Mouse (Mus musculus): ENCODE results near the gene Sart1. TPM values are rescaled to one million over a fixed set of nuclear protein-coding genes. Genes with fewer than 3 reads are reported as not detected.

Sart1 gene
- 89.8 and 93.4 TPM in 2 replicates for polyA plus RNA-seq (2012; rRNA removed)

GRCm38 (mm10) chr19:5388588-5389242, at the start of gene Sart1:
Sart1 (minus strand) TSS chr19:5388703.

GRCm38 (mm10) chr19:5424782-5425741, 36.6 kb upstream of the Sart1 start, which contains the start of the genes Drap1 and AI837181:
Drap1 (minus strand) TSS chr19:5424979.
AI837181 (plus strand) TSS chr19:5425144.

GRCm38 (mm10) chr19:5402293-5402692, 13.8 kb upstream of the Sart1 start, which contains the start of gene Tsga10ip:
Tsga10ip (minus strand) TSS chr19:5402526.

GRCm38 (mm10) chr19:5367053-5367359, 21.5 kb downstream of the Sart1 start, which contains the start of gene Banf1:
Banf1 (minus strand) TSS chr19:5367168.

DNA sequence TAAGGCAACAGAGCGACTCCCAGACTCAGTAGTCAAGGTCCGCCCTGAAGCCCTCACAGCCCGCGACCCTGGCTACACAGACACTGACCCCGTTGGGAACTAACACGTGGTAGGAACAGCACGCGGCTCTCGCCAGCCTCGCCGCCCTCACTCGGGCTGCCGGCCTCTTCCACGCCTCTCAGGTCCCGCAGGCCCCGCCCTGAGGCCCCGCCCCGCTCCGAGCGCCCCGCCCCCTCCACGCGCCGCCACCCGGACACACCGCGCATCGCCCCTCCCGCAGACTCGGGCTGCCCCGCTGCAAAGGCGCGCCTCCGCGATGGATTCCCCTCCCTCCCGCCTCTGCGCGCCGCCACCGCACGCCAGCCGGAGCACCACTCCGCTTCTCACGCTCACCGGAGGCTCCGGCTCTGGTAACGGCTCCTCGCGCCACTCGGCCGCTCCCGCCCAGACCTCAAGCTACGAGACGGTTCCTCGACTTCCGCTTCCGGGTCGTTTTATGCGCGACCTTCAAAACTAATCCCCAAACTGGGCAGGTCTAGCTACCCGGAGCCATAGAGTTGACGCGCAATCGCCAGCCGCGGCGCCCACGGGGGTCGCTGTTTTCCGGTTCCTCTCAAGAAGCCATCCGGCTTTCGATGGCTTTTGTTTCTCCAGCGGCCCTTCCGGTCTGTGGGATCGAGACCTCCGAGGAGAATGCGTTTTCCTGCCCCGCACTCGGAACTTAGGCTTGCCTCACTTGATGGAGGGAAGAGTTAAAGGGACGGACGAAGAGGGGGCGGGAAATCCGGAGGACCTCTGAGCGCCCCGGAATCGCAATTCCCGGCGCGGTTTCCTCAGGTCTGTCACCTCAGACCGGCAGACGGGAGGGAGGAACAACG, 22.1 kb downstream of the Sart1 start, which contains the start of gene Eif1ad:
Gene Eif1ad (plus strand): TSS at position 567 of the 878 bp plus-strand sequence.

GRCm38 (mm10) chr19:5349502-5349873, 39.0 kb downstream of the Sart1 start, which contains the start of gene Cst6:
Cst6 (minus strand) TSS chr19:5349574.

GRCm38 (mm10) chr19:5335441-5335840, 53.1 kb downstream of the Sart1 start, which contains the start of gene Catsper1:
Catsper1 (plus strand) TSS chr19:5335741.

Other genes with a start within 250 kb of the Sart1 start
- 45.1 and 54.2 TPM in 2 replicates for gene Pacs1, start 115.6 kb downstream of the Sart1 start, polyA plus RNA-seq (2012; rRNA removed)
- gene Sf3b2, start 93.2 kb downstream of the Sart1 start, polyA plus RNA-seq (2012; rRNA removed), result 197 and 209 TPM in 2 replicates
- 35.0 and 36.4 TPM in 2 replicates for gene Gal3st3, start 90.4 kb downstream of the Sart1 start, polyA plus RNA-seq (2012; rRNA removed)
- not detected in 2 replicates for gene Catsper1, start 53.0 kb downstream of the Sart1 start, polyA plus RNA-seq (2012; rRNA removed)
- 2.2 and 2.4 TPM in 2 replicates for gene Cst6, start 39.1 kb downstream of the Sart1 start, polyA plus RNA-seq (2012; rRNA removed)
- 42.2 and 43.6 TPM in 2 replicates for gene Eif1ad, start 22.0 kb downstream of the Sart1 start, polyA plus RNA-seq (2012; rRNA removed)
- 200 and 202 TPM in 2 replicates for gene Banf1, start 21.5 kb downstream of the Sart1 start, polyA plus RNA-seq (2012; rRNA removed)
- gene Tsga10ip, start 13.8 kb upstream of the Sart1 start, polyA plus RNA-seq (2012; rRNA removed), result 0.05 TPM in 1 of 2 replicates, not detected in the other
- 304 and 309 TPM in 2 replicates for gene Drap1, start 36.3 kb upstream of the Sart1 start, polyA plus RNA-seq (2012; rRNA removed)
- 76.5 and 85.9 TPM in 2 replicates for gene AI837181, start 36.4 kb upstream of the Sart1 start, polyA plus RNA-seq (2012; rRNA removed)
- 0.05 TPM in 1 of 2 replicates, not detected in the other for gene Fosl1, start 58.8 kb upstream of the Sart1 start, polyA plus RNA-seq (2012; rRNA removed)
- 10.6 and 11.6 TPM in 2 replicates for gene Ccdc85b, start 69.2 kb upstream of the Sart1 start, polyA plus RNA-seq (2012; rRNA removed)
- gene Fibp, start 71.9 kb upstream of the Sart1 start, polyA plus RNA-seq (2012; rRNA removed), result 216 and 221 TPM in 2 replicates
- 2.6 and 2.7 TPM in 2 replicates for gene Ctsw, start 79.8 kb upstream of the Sart1 start, polyA plus RNA-seq (2012; rRNA removed)
- gene Efemp2, start 85.3 kb upstream of the Sart1 start, polyA plus RNA-seq (2012; rRNA removed), result 50.0 and 85.2 TPM in 2 replicates
- 57.1 and 64.2 TPM in 2 replicates for gene Mus81, start 99.7 kb upstream of the Sart1 start, polyA plus RNA-seq (2012; rRNA removed)
- 1,583 and 1,664 TPM in 2 replicates for gene Cfl1, start 101.8 kb upstream of the Sart1 start, polyA plus RNA-seq (2012; rRNA removed)
- 3.8 and 4.0 TPM in 2 replicates for gene 1700020D05Rik, start 115.1 kb upstream of the Sart1 start, polyA plus RNA-seq (2012; rRNA removed)
- gene Snx32, start 121.8 kb upstream of the Sart1 start, polyA plus RNA-seq (2012; rRNA removed), result 103 and 108 TPM in 2 replicates
- gene Ovol1, start 171.9 kb upstream of the Sart1 start, polyA plus RNA-seq (2012; rRNA removed), result 0.05 and 0.56 TPM in 2 replicates
- gene Ap5b1, start 179.3 kb upstream of the Sart1 start, polyA plus RNA-seq (2012; rRNA removed), result 2.4 and 2.5 TPM in 2 replicates
- gene Rnaseh2c, start 213.2 kb upstream of the Sart1 start, polyA plus RNA-seq (2012; rRNA removed), result 90.9 and 107 TPM in 2 replicates
- 155 and 159 TPM in 2 replicates for gene Kat5, start 221.5 kb upstream of the Sart1 start, polyA plus RNA-seq (2012; rRNA removed)
- gene Rela, start 248.8 kb upstream of the Sart1 start, polyA plus RNA-seq (2012; rRNA removed), result 38.6 and 41.9 TPM in 2 replicates